Mouse (Mus musculus) testis, postnatal 14 days (tissue): Measurements from ENCODE around the gene Arhgap5.
"Not testable (repeated sequence)": the region's sequence is repeated elsewhere in the genome, so short reads cannot be mapped to it uniquely, and the experiment has no call there.

ENCODE experiments used
- DNase-seq: peaks from one replicate; pipeline ENCODE4 v3.0.0; 2021; ENCODE audit warnings: low spot score

Arhgap5 gene

DNA sequence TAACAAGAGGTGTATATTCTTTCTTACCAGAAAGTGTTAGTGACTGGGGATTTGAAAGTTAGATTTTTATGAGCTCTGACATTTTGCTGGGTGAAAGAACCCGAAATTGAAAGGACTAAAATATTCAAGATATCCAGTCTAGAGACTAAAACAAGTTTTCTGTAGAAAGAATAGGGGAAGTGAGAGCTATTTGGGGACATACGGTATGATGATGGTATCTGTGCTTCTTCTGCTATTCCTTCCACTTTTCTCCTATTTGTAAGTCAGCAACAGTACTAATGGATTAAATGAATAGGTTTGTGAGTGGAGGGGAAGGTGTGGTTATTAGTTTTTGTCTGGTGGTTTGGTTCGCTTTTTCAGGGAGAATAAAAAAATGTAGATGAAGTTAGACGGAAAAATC is 37.5 kb downstream of the Arhgap5 start:
- DNase-seq = no peak

DNA sequence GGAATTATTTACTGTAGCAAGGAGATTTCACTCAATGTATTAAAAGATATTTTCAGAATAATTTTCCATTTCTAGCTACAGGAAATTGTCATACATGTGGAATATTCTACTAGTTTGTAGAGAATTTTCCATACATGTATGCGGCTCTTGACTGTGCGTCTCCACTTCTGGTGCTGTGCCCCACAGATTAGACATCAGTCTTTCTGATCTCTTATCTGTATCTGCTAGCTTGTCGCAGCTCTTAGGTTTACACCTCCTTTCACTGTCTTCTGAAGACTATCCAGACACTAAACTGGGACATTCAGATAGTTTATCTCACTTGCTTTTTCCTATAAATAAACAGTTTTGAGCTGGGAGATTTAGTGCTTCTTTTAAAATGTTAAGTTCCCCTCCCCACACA is 40.8 kb downstream of the Arhgap5 start:
- no peak for DNase-seq

GRCm38 (mm10) chr12:52552085-52552484 is 48.3 kb downstream of the Arhgap5 start:
- no peak for DNase-seq

DNA sequence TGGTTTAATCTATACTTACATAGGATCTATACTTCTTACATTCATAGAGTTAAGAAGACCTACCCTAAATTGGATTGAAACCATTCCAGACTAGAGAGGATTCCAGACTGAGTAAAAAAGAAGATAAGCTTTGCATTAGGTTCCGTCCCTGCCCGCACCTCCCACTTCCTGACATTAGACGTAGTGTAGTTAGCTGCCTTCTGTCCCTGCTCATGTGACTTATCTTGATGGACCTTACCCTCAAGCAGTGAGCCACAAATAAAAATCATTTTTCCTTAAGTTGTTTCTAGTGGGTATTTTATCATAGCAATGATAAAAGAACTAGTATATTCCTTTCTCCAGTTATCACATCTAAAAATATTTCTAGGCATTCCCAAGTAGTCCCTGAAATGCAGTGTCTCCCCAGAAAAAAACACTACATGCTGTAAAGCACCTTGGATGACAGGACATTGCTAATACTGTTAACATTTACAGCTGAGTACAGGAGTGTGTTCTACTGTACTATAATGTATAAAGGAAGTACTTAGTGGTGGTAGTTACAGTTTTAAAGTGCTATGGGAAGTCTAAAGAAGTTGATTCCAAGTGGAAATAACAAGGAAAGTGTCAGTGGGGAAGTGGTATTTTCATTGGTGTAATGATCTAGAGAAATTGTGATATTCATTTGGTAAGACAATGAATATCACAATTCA is 51.6 kb downstream of the Arhgap5 start:
- DNase-seq = no peak

- no peak for DNase-seq
These were observed 61.9 kb downstream of the Arhgap5 start for GRCm38 (mm10) chr12:52565654-52566053.

DNA sequence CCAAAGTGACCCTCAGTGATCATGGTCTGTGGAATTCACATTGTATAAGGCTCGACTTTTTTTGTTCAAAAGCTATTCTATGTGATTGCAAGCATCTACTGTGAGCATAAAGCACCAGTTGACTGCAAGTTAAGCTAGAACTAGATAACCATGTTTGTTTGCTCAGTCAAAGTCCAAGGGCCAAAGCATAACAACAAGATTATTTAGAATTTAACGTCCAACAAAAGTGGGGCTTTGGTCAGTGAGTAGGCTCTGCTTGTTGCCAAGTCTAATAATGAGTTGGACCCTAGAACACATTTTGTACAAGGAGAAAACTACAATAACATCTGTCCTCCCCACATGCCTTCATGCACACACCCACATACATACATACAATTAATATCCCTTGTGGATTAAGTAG is 69.6 kb downstream of the Arhgap5 start:
- no peak for DNase-seq

GRCm38 (mm10) chr12:52586466-52586865 is 82.7 kb downstream of the Arhgap5 start:
- DNase-seq = not testable (repeated sequence)

DNA sequence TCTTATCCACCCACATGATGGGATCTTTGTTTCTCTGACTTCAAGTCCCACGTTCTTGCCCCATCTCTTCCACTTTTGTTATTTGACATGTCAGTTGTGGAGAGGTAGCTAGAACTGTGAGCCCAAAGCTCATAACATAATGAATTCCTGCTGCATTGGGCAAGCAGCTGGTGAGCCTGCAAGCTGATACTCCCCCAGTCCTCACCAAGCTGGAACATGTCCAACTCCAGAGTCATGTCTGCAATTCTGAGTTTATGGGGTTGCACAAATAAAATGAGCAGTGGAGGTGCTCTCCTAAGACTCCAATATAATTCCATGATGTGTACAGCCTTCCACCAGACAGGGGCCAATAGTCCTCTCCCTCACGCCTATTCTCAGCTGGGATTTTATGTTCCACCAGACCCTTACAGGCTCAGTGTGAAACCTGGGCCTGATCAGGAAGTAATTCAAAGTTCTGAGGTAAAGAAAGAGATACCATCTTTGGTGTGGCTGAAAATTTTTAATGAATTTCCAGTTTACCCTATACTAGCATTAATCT is 83.8 kb downstream of the Arhgap5 start:
- DNase-seq = no peak

- DNase-seq = no peak
These were observed 91.8 kb downstream of the Arhgap5 start for GRCm38 (mm10) chr12:52595389-52596185.

GRCm38 (mm10) chr12:52602471-52602870 is 98.7 kb downstream of the Arhgap5 start:
- DNase-seq = no peak

GRCm38 (mm10) chr12:52602883-52603694 is 99.3 kb downstream of the Arhgap5 start:
- peak; percentile 89 for DNase-seq

- peak; percentile 77 for DNase-seq
These were observed 100.0 kb downstream of the Arhgap5 start for GRCm38 (mm10) chr12:52603695-52604255.

- DNase-seq = peak; percentile 94
These were observed 100.7 kb downstream of the Arhgap5 start for GRCm38 (mm10) chr12:52604256-52604991.

DNA sequence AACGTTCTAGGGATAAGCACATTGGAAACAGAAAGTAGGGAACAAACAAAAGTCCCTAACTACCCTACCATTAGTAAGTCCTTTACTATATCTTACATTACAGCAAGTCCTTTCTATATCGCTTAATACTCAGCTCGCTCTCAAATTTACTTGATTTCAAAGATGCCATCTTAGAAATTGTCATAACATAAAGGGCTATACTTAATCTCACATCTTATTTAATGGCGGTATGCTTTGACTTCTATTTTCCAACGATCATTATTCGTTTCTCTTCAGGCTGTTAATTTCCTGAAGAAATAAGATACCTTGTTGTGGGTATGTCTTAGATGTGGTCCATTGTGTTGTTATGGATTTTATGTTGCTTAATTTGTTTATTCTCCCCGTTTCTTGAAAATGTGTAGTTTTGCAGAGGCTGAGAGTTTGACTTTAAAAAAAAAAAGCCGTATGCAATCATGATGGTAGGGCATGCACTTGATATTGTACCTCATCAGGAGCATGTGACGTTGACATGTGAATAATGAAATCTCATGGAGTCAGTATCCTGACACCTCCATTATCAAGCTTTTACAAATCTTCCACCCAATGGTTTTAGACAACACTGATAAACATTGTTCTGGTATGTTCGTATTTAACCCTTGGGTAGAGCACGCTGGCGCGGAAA is 101.3 kb downstream of the Arhgap5 start:
- DNase-seq = no peak

DNA sequence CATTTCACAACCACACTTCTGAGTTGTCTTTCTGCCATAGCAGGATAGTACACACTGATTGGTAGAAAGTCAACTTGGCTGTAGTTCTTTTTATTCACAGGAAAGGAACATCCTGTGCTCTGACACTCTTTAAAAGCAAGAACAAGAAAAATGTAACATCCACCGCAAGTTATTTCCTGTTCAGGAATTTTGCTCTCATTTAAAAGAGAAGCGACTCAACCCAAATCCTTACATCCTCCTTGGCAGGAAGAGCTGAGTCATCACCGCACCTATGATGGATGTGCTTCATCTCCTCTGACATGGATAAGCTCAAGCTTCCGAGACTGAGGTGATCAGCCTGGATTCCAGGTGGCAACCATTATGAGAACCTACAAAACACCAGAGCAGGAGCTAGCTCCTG is 103.6 kb downstream of the Arhgap5 start:
- DNase-seq = no peak

DNA sequence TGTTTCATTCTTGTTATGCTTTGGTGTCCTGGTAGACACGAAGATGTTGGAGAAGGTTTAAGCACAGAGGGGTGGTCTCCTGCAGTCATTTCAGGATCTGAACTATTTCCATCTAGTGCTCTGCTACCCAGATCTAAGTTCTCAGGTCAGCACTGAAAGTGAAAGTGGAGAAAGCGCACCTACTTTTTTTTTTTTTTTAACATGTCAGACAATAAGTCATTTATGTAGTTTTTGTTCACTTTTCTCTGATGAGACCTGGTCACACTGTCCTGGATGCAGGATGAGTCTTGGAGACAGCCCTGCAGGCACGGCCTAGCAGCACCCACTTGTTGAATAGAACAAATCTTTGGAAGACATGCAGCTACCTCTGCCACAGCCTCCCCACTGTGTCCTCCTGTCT is 111.9 kb downstream of the Arhgap5 start:
- DNase-seq = no peak

DNA sequence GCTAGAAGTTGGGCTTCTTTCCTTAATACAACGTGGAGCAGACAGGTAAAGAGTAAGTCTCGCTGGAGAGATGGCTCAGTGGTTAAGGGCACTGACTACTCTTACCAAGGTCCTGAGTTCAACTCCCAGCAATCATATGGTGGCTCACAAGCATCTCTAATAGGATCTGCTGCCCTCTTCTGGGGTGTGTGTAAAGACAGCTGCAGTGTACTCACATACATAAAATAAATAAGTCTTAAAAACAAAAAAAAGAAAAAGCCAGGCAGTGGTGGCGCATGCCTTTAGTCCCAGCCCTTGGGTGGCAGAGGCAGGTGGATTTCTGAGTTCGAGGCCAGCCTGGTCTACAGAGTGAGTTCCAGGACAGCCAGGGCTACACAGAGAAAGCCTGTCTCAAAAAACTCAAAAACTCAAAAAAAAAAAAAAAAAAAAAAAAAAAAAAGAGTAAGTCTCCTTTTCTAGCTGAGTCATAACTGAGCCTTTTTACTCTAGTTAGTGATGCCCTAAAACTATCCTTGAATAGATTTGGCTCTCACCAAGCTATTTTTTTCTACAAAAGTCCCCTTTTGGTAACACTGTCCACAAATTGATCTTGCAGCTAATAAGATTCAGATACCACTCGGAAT is 114.8 kb downstream of the Arhgap5 start:
- no peak for DNase-seq

DNA sequence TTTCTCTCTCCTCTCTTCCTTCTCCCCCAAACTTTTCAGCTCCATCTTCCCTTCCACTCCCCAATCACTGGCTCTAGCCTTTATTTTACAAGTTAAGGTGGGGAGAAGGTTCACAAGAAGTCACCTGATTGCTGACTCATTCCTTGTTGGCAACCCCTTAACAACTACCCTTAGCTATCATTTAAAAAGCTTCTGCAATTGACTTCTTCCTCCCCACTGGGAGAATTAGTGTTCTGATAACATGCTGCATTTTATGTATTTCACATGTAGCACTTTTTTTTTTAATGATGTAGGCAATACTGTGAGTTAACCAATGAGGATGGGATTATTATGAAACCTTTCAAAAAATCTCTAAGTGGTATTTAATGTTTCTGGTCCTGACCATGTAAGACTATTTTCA is 115.9 kb downstream of the Arhgap5 start:
- no peak for DNase-seq
